Mouse (Mus musculus) midbrain, embryonic 15.5 days (tissue): ENCODE data around the gene Syt1. TPM values are rescaled to one million over a fixed set of nuclear protein-coding genes. Genes with fewer than 3 reads are reported as not detected.

Source experiments
- ATAC-seq: fragments of 200-750 bp; cut with Nextera tagmentation; replicated peaks from 2 replicates; pipeline ENCODE4 v1.8.0; 2017; ENCODE audit warnings: moderate TSS enrichment
- H3K27ac ChIP-seq: fragments of 300-500 bp; sonication (generic); 2 replicates; pipeline ENCODE4 v1.5.1; 2015; ENCODE audit warnings: mild to moderate bottlenecking, inconsistent platforms
- H3K27me3 ChIP-seq: fragments of 300-500 bp; sonication (generic); replicated peaks from 2 replicates; pipeline ENCODE4 v1.6.1; 2015; ENCODE audit warnings: inconsistent platforms
- H3K36me3 ChIP-seq: fragments of 300-500 bp; sonication (generic); replicated peaks from 2 replicates; pipeline ENCODE4 v1.6.1; 2015; ENCODE audit warnings: inconsistent platforms
- H3K4me1 ChIP-seq: fragments of 300-500 bp; sonication (generic); 2 replicates; pipeline ENCODE4 v1.6.1; 2015; ENCODE audit warnings: inconsistent platforms
- H3K4me2 ChIP-seq: fragments of 300-500 bp; sonication (generic); 2 replicates; pipeline ENCODE4 v1.6.1; 2015; ENCODE audit warnings: inconsistent platforms, mild to moderate bottlenecking, moderate library complexity
- H3K4me3 ChIP-seq: fragments of 300-500 bp; sonication (generic); 2 replicates; pipeline ENCODE4 v1.5.1; 2015; ENCODE audit warnings: mild to moderate bottlenecking, inconsistent platforms
- H3K9ac ChIP-seq: fragments of 300-500 bp; sonication (generic); 2 replicates; pipeline ENCODE4 v1.6.1; 2015; ENCODE audit warnings: mild to moderate bottlenecking, inconsistent platforms
- H3K9me3 ChIP-seq: fragments of 300-500 bp; sonication (generic); 2 replicates; pipeline ENCODE4 v1.6.1; 2016; ENCODE audit warnings: inconsistent platforms
- WGBS: fragments of 180-500 bp; shearing (Covaris S2); methylation state at CpG from one replicate; pipeline ENCODE4 v1.1.7; 2015; ENCODE audit warnings: mixed read lengths; 5-methylcytosine and 5-hydroxymethylcytosine counted together
- polyA plus RNA-seq: library from polyadenylated mRNA; unstranded; fragments of >200 nt; fragmentation: Nextera tagmentation; extraction: Ambion mirVana; gene quantifications from 2 replicates; pipeline ENCODE4 v1.2.1, GENCODE M21; 2015

Gene Syt1
- polyA plus RNA-seq, 1 experiment from 2014 or later: 121 TPM

DNA sequence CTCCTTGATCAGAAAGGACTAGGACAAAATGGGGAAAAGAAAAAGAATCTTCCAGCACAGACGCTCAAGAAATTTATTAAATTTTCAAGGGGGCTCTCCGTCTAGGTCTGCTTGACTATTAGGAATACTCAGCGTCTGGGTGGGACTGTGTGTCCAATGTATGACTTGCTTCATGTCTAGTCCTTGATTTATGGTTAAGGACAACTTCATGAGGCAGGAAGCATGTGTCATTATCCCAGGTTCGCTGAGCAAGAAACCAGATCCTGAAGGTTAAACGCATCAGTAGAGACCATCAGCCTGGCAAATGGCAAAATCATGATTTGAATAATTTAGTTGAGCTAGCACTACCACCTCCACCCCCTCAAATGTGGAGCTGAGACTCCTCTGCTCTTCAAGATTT lies 135.1 kb downstream of the Syt1 start:
- WGBS: 94% methylated on average over 5 of the region's 5 CpGs
- Histone ChIP-seq H3K36me3 (no peaks in the 10 kb centered on the region), H3K27me3 (no peaks in the 10 kb centered on the region), H3K9me3 (no peaks in the 10 kb centered on the region), H3K4me3 (no peak overlapping the region), H3K27ac (no peak overlapping the region), H3K4me2 (no peak overlapping the region), H3K9ac (no peak overlapping the region), H3K4me1 (peaks cover 3% of the 10 kb centered on the region; the same call in 1 of the 2 replicates)
- ATAC-seq: no peak

DNA sequence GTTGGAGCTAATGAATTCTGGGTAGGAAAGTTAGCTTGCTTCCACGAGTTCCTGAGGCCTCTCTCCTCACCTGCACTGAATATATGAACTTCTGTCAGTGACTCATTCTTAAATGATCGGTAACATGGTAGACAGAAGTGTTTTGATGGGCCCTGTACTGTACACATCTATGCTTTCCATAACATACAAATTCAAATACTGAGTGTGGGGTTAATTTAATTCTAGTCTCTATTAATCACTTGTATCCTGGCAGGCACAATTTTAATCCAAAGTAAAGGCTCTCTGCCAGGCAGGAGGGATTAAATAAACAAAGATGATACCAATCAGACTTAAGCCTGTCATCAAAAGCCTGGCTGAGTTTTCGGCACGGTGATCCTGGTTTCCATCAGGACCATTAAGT lies 136.1 kb downstream of the Syt1 start:
- ATAC-seq: no peak
- H3K9ac ChIP-seq: no peak overlapping the region
- no peaks in the 10 kb centered on the region for H3K36me3 ChIP-seq
- no peak overlapping the region for H3K4me2 ChIP-seq
- H3K4me3 ChIP-seq: no peak overlapping the region
- peaks cover 3% of the 10 kb centered on the region; the same call in 1 of the 2 replicates for H3K4me1 ChIP-seq
- WGBS: 53% methylated on average over 4 of the region's 4 CpGs
- H3K27ac ChIP-seq: no peak overlapping the region
- no peaks in the 10 kb centered on the region for H3K9me3 ChIP-seq
- H3K27me3 ChIP-seq: no peaks in the 10 kb centered on the region

DNA sequence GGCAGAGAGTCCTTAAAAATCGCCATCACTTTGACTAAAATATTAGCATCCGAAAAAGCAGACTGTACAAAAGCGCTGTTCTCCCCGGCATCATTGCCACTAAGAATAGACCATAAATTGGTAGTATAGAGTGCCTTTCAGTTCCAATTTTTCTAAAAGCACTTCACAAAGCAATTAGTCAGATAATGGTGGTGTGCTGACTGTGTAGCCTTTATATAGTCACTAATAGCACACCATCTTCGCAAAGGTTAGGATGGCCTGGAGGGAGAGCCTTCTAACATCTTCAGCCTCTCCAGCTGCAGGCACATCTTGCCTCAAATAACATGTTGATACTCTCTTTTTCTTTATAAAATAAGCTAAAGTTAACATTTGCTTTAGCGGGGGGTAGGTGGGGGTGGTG lies 138.4 kb downstream of the Syt1 start:
- H3K27ac ChIP-seq: no peak overlapping the region
- WGBS: 72% methylated on average over 6 of the region's 6 CpGs

DNA sequence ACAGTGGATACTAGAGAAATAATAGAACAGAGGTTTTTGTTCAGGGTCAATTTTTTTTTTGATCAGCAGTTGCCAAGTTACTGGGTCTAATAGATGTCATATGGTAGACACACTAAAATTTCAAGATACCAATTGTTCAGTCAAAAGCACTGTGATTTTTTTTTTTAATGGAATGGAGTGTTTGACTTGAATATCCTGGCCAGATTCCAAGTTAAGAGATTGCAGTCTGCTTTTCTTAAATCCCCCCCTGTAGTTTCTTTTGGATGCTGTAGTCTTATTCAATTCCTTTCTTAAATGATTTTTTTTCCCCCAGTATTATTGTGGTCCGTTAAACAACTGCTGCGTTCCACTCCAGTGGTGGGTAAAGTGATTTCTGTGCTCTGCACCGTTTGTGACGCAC lies 140.2 kb downstream of the Syt1 start:
- Histone ChIP-seq H3K4me2 (no peak overlapping the region), H3K36me3 (no peaks in the 10 kb centered on the region), H3K9ac (no peak overlapping the region), H3K4me3 (no peak overlapping the region), H3K27ac (no peak overlapping the region), H3K9me3 (no peaks in the 10 kb centered on the region), H3K27me3 (no peaks in the 10 kb centered on the region), H3K4me1 (peaks cover 3% of the 10 kb centered on the region; the same call in 1 of the 2 replicates)
- 53% methylated on average over 4 of the region's 4 CpGs for WGBS
- ATAC-seq: no peak

More for the DNA sequence above, 138.4 kb downstream of the Syt1 start:
- ATAC-seq: no peak
- Histone ChIP-seq H3K4me1 (peaks cover 3% of the 10 kb centered on the region; the same call in 1 of the 2 replicates), H3K4me3 (no peak overlapping the region), H3K9ac (no peak overlapping the region), H3K9me3 (no peaks in the 10 kb centered on the region), H3K4me2 (no peak overlapping the region), H3K27me3 (no peaks in the 10 kb centered on the region), H3K36me3 (no peaks in the 10 kb centered on the region)

DNA sequence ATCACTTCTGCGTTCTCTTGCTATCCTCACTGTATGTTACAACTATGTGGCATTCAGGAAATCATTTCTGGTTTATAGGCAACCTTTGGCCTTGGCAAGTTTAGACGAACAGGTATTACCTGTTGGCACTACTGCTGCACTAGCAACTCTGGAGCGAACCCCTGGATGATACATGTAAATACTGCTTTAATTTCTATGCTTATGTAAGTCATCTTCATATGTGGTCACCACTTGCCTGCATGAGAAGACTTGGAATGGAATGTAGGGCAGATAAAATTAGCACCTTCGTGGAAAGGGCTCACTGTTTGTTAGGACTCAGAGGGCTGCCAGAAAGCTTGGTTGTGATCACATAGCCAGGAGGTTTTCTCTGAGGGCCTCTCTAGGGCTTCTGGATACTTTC lies 142.6 kb downstream of the Syt1 start:
- Histone ChIP-seq H3K4me2 (no peak overlapping the region), H3K9ac (no peak overlapping the region), H3K27ac (no peak overlapping the region), H3K4me1 (peaks cover 3% of the 10 kb centered on the region; the same call in 1 of the 2 replicates), H3K9me3 (no peaks in the 10 kb centered on the region), H3K27me3 (no peaks in the 10 kb centered on the region), H3K4me3 (no peak overlapping the region), H3K36me3 (no peaks in the 10 kb centered on the region)
- WGBS: 87% methylated on average over 4 of the region's 4 CpGs
- no peak for ATAC-seq

DNA sequence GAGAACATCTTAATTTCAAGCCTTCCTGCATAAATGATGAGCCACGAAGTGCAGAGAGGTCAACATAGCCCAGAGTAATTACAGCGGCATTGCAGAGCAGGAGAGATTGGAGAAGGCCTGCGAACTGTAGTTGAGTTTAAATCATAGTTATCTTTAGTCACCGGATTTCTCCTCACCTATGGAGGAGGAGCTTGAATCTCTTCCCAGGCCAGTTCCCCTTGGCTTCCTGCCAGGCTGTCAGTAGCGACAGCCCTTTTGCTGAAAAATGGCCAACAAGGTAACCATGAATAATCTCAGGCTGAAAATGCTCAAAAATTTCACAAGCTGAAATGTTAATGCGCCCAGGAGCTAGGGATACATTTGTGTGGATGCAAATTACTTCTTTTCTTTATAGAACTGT lies 143.6 kb downstream of the Syt1 start:
- Histone ChIP-seq H3K9me3 (no peaks in the 10 kb centered on the region), H3K36me3 (no peaks in the 10 kb centered on the region), H3K4me3 (no peak overlapping the region), H3K4me1 (no peaks in the 10 kb centered on the region; the same call in 1 of the 2 replicates), H3K27ac (no peak overlapping the region), H3K27me3 (no peaks in the 10 kb centered on the region), H3K9ac (no peak overlapping the region), H3K4me2 (no peak overlapping the region)
- ATAC-seq: no peak
- 63% methylated on average over 6 of the region's 6 CpGs for WGBS

DNA sequence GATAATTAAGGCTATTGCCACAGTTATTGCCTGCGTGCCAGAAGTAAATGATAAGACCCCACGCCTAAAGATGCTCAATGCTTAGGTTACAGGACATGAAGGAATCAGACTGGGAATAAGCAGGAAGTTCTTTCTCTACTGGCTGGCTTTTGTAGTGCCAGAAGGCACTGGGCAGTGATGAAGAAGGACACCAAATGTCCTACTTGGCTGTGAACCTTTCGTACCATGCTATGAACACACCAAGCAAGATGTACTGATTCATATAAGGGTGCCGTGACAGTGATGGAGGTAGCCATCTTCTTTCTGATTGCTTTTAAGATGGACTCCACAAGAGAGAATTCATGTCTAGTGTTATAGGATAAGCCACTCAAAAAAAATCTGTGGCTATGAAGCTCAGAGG lies 145.2 kb downstream of the Syt1 start:
- Histone ChIP-seq H3K27me3 (no peaks in the 10 kb centered on the region), H3K9ac (no peak overlapping the region), H3K36me3 (no peaks in the 10 kb centered on the region), H3K9me3 (no peaks in the 10 kb centered on the region), H3K4me1 (no peaks in the 10 kb centered on the region), H3K4me3 (no peak overlapping the region), H3K27ac (no peak overlapping the region), H3K4me2 (no peak overlapping the region)
- no peak for ATAC-seq
- WGBS: 97% methylated on average over 4 of the region's 4 CpGs

GRCm38 (mm10) chr10:108855986-108856385 lies 154.8 kb downstream of the Syt1 start:
- ATAC-seq: no peak
- H3K4me3 ChIP-seq: no peak overlapping the region
- no peaks in the 10 kb centered on the region for H3K27me3 ChIP-seq
- H3K9me3 ChIP-seq: no peaks in the 10 kb centered on the region
- 70% methylated on average over 6 of the region's 6 CpGs for WGBS
- H3K4me1 ChIP-seq: no peaks in the 10 kb centered on the region
- H3K4me2 ChIP-seq: no peak overlapping the region
- H3K27ac ChIP-seq: no peak overlapping the region
- H3K36me3 ChIP-seq: no peaks in the 10 kb centered on the region
- H3K9ac ChIP-seq: no peak overlapping the region

DNA sequence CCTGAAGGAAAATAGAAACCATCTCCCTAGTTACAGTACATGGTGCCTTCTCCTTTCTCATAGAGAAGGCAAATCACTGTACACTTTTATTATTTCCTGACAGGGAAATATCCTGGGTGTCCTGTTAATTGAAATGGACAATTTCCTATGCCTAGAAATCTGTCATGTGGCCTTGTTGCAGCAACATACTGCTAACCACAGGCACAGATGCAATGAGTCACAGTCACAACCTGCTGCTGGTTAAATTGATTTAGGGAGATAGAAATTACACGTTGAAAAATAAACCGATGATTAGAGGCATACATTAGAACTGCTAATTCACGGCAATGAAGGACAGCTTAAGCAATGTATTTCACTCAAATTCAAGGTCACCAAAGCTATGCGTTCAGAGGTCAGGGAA lies 158.0 kb downstream of the Syt1 start:
- Histone ChIP-seq H3K4me1 (no peaks in the 10 kb centered on the region), H3K9ac (no peak overlapping the region), H3K4me2 (no peak overlapping the region), H3K27me3 (no peaks in the 10 kb centered on the region), H3K27ac (no peak overlapping the region), H3K9me3 (no peaks in the 10 kb centered on the region), H3K36me3 (no peaks in the 10 kb centered on the region), H3K4me3 (no peak overlapping the region)
- ATAC-seq: no peak
- WGBS: 82% methylated on average over 4 of the region's 4 CpGs

- no peaks in the 10 kb centered on the region for H3K9me3 ChIP-seq
- 0 out of 2 replicates have a peak, but pooled peaks cover under 1% of the 10 kb centered on the region for H3K4me1 ChIP-seq
- H3K9ac ChIP-seq: no peak overlapping the region
- no peak for ATAC-seq
- H3K27ac ChIP-seq: no peak overlapping the region
- no peaks in the 10 kb centered on the region for H3K27me3 ChIP-seq
- no peaks in the 10 kb centered on the region for H3K36me3 ChIP-seq
- no peak overlapping the region for H3K4me2 ChIP-seq
- 90% methylated on average over 1 of the region's 1 CpGs for WGBS
- no peak overlapping the region for H3K4me3 ChIP-seq
Measured at GRCm38 (mm10) chr10:108837434-108837833, 173.3 kb downstream of the Syt1 start.

- Histone ChIP-seq H3K27ac (peak overlapping the region; percentile 6), H3K9me3 (no peaks in the 10 kb centered on the region), H3K36me3 (no peaks in the 10 kb centered on the region), H3K9ac (no peak overlapping the region), H3K27me3 (no peaks in the 10 kb centered on the region), H3K4me1 (peaks cover 10% of the 10 kb centered on the region; the same call in 1 of the 2 replicates), H3K4me2 (peak overlapping the region; percentile 35), H3K4me3 (no peak overlapping the region)
- peak; percentile 86 for ATAC-seq
- 38% methylated on average over 6 of the region's 6 CpGs for WGBS
Measured at GRCm38 (mm10) chr10:108832248-108832647, 178.5 kb downstream of the Syt1 start.

DNA sequence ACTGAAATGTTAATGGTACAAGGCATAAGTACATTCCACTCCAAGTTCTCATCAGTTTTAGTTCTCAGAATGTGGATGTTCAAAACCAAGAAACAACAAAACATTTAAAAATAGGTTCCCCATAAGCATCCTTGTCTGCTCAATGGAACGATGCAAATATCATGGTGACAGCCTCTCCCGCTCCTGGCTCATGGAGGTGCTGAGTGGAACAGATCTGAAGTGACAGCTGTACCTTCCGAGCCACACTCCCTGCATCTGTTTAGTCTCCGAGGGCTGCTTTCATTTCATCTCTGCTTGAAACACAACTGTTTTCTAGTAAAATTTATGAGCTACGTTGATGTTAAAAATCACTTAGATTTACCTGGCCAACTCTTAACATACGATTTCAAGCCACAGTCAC lies 179.0 kb downstream of the Syt1 start:
- Histone ChIP-seq H3K9me3 (no peaks in the 10 kb centered on the region), H3K4me2 (peak overlapping the region; percentile 35), H3K27ac (peak overlapping the region; percentile 6), H3K4me3 (no peak overlapping the region), H3K27me3 (no peaks in the 10 kb centered on the region), H3K4me1 (peaks cover 10% of the 10 kb centered on the region; the same call in 1 of the 2 replicates), H3K9ac (no peak overlapping the region), H3K36me3 (no peaks in the 10 kb centered on the region)
- 30% methylated on average over 6 of the region's 6 CpGs for WGBS
- ATAC-seq: peak; percentile 80; the same call in 1 of the 2 replicates

- Histone ChIP-seq H3K9me3 (no peaks in the 10 kb centered on the region), H3K27ac (no peak overlapping the region), H3K27me3 (no peaks in the 10 kb centered on the region), H3K4me3 (no peak overlapping the region), H3K4me1 (no peaks in the 10 kb centered on the region), H3K9ac (no peak overlapping the region), H3K36me3 (no peaks in the 10 kb centered on the region), H3K4me2 (no peak overlapping the region)
- no peak for ATAC-seq
- WGBS: 84% methylated on average over 6 of the region's 6 CpGs
Measured at GRCm38 (mm10) chr10:108822273-108822672, 188.5 kb downstream of the Syt1 start.
